Mouse (Mus musculus) lung, embryonic 14.5 days (tissue): ENCODE results near the gene Ddx19b. TPM values are rescaled to one million over a fixed set of nuclear protein-coding genes. Genes with fewer than 3 reads are reported as not detected.
A peak's percentile ranks its signal among the peaks of the same experiment; 100 is the strongest.

Experiments
- ATAC-seq: fragments of 200-750 bp; cut with Nextera tagmentation; 2 replicates; pipeline ENCODE4 v1.8.0; 2017; ENCODE audit warnings: mild to moderate bottlenecking, moderate TSS enrichment, moderate library complexity; ENCODE audit not compliant: insufficient read depth
- DNase-seq: peaks from one replicate; pipeline ENCODE4 v3.0.0-alpha.2; 2015
- H3K27ac ChIP-seq: fragments of 300-500 bp; sonication (generic); 2 replicates; pipeline ENCODE4 v1.5.1; 2014; ENCODE audit warnings: low read depth, mild to moderate bottlenecking, moderate library complexity
- H3K27me3 ChIP-seq: fragments of 300-500 bp; sonication (generic); 2 replicates; pipeline ENCODE4 v1.6.1; 2014; ENCODE audit warnings: low read length, control low read depth; ENCODE audit not compliant: insufficient read depth
- H3K36me3 ChIP-seq: fragments of 300-500 bp; sonication (generic); 2 replicates; pipeline ENCODE4 v1.6.1; 2014; ENCODE audit warnings: control low read depth; ENCODE audit not compliant: insufficient read depth
- H3K4me1 ChIP-seq: fragments of 300-500 bp; sonication (generic); 2 replicates; pipeline ENCODE4 v1.6.1; 2014; ENCODE audit warnings: antibody characterized with exemption, control low read depth; ENCODE audit not compliant: insufficient read depth
- H3K4me2 ChIP-seq: fragments of 300-500 bp; sonication (generic); 2 replicates; pipeline ENCODE4 v1.6.1; 2014; ENCODE audit warnings: mild to moderate bottlenecking
- H3K4me3 ChIP-seq: fragments of 300-500 bp; sonication (generic); 2 replicates; pipeline ENCODE4 v1.5.1; 2014; ENCODE audit warnings: low read depth, low read length
- H3K9ac ChIP-seq: fragments of 300-500 bp; sonication (generic); 2 replicates; pipeline ENCODE4 v1.6.1; 2014
- H3K9me3 ChIP-seq: fragments of 300-500 bp; sonication (generic); 2 replicates; pipeline ENCODE4 v1.6.1; 2016; ENCODE audit warnings: low read depth, low read length, control low read depth
- CTCF ChIP-seq: IDR thresholded peaks from 2 replicates; pipeline ENCODE4 v1.5.1; 2016; ENCODE audit warnings: antibody characterized with exemption, low read depth
- WGBS: fragments of 180-500 bp; shearing (Covaris S2); extraction: QIAGEN DNeasy Blood & Tissue Kit; methylation state at CpG from one replicate; pipeline ENCODE4 v1.1.7; 2014; 5-methylcytosine and 5-hydroxymethylcytosine counted together
- polyA plus RNA-seq: library from polyadenylated mRNA; unstranded; fragments of >200 nt; fragmentation: Nextera tagmentation; extraction: Ambion mirVana; gene quantifications from 2 replicates; pipeline ENCODE4 v1.2.1, GENCODE M21; 2014

Gene Ddx19b
- polyA plus RNA-seq, 1 experiment from 2014 or later, result 7.2 TPM

- H3K27ac ChIP-seq, result 0 out of 2 replicates have a peak overlapping the region, but pooled peaks have one; percentile 15
- H3K4me3 ChIP-seq, result peak overlapping the region; percentile 43
- no peak for TF ChIP-seq CTCF
- ATAC-seq (peak; percentile 95), DNase-seq (peak; percentile 96)
- 7% methylated on average over 45 of the region's 45 CpGs for WGBS
- H3K4me1 ChIP-seq, result no peaks in the 10 kb centered on the region
- no peaks in the 10 kb centered on the region for H3K27me3 ChIP-seq
- H3K36me3 ChIP-seq, result peaks cover 31% of the 10 kb centered on the region
- H3K9ac ChIP-seq, result peak overlapping the region; percentile 58
- H3K9me3 ChIP-seq, result no peaks in the 10 kb centered on the region
- peak overlapping the region; percentile 86 for H3K4me2 ChIP-seq
These were observed 61.4 kb downstream of the Ddx19b start for GRCm38 (mm10) chr8:110969910-110970770.

DNA sequence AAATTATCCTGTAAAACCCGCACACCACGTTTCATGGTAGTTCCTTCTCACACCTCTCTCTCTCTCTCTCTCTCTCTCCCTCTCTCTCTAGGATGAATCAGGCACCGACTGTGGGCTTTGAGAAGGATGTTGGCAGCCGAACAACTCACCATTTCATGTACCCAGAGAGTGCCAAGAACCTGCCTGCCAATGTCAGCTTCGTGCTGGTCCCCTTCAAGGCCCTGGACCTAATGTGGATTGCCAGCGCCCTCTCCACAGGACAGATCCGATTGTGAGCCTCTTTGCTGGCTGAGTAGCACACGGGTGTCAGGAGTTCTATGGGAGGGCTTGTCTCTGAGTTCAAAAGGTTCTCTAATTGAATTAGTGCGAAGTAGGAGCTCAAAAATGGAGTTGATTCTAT lies 64.2 kb downstream of the Ddx19b start:
- ATAC-seq (no peak), DNase-seq (no peak)
- no peak for TF ChIP-seq CTCF
- no peaks in the 10 kb centered on the region for H3K4me1 ChIP-seq
- H3K27ac ChIP-seq, result no peak overlapping the region
- H3K9ac ChIP-seq, result no peak overlapping the region
- 77% methylated on average over 9 of the region's 9 CpGs for WGBS
- no peak overlapping the region for H3K4me2 ChIP-seq
- H3K36me3 ChIP-seq, result peaks cover 14% of the 10 kb centered on the region; the same call in 1 of the 2 replicates
- no peak overlapping the region for H3K4me3 ChIP-seq
- no peaks in the 10 kb centered on the region for H3K9me3 ChIP-seq
- no peaks in the 10 kb centered on the region for H3K27me3 ChIP-seq

DNA sequence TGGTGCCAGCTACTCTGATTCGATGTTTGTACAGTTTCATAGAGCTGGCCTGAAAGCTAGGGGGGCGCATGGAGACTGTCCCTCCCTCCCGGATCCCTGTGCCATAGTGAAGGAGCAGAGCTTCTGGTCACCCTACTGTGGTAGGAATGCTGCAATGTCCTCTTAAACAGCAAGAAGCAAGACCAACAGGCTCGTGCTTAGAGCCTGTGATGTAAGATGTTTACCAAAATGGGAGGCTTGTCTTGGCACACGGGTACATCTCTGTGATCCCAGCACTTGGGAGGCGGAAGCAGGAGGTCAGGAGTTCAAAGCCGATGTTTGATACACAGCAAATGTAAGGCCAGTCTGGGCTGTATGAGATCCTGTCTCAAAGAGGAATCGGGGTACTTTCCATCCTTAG lies 65.0 kb downstream of the Ddx19b start:
- DNase-seq, result no peak
- Histone ChIP-seq H3K27ac (no peak overlapping the region), H3K9ac (no peak overlapping the region), H3K4me3 (no peak overlapping the region), H3K4me2 (no peak overlapping the region), H3K27me3 (no peaks in the 10 kb centered on the region), H3K4me1 (no peaks in the 10 kb centered on the region), H3K36me3 (peaks cover 22% of the 10 kb centered on the region; the same call in 1 of the 2 replicates), H3K9me3 (no peaks in the 10 kb centered on the region)
- TF ChIP-seq CTCF, result no peak
- no peak for ATAC-seq
- WGBS, result 80% methylated on average over 8 of the region's 8 CpGs

DNA sequence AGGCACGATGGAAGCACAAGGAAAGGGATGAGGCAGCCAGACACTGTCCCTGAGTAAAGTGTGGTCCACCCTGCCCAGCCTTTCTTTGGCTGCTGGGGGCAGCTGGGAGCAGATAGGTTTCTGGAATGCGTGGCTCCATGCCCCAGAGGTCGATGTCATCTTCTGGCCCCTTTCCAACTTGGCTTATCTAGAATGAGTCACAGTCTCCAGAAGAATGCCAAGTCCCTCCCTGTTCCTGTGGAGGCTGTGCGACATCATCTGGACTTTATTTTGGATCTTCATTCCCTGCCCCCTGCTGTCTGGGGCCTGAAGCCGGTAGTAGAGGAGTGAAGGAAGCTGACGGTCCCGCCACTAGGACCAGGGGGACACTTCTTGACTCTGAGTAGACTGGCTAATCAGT lies 66.0 kb downstream of the Ddx19b start:
- peak; percentile 25; the same call in 1 of the 2 replicates for ATAC-seq
- Histone ChIP-seq H3K4me3 (no peak overlapping the region), H3K27me3 (no peaks in the 10 kb centered on the region), H3K4me1 (no peaks in the 10 kb centered on the region), H3K4me2 (no peak overlapping the region), H3K27ac (no peak overlapping the region), H3K36me3 (peaks cover 22% of the 10 kb centered on the region; the same call in 1 of the 2 replicates), H3K9me3 (no peaks in the 10 kb centered on the region), H3K9ac (no peak overlapping the region)
- peak; percentile 27 for TF ChIP-seq CTCF
- DNase-seq, result peak; percentile 87
- WGBS, result 35% methylated on average over 7 of the region's 7 CpGs

DNA sequence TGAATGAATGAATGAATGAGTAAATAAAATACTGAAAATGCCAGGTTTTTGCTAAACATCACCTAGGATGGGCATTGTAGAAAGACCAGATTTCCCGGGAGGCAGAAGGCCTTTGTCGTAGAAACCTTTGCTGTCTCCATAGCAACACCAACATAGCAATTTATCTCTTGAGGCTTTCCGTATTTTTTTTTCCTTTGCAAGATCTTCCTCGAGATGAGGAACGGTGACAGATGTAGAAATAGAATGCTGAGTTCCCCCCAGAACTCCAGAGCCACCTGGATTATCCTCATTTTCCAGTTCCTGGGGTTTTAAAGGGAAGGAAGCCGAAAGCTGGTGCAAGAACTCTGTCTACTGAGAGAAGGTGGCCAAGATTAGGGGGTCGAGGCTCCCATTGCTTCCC lies 66.9 kb downstream of the Ddx19b start:
- no peaks in the 10 kb centered on the region for H3K9me3 ChIP-seq
- H3K27ac ChIP-seq, result no peak overlapping the region
- H3K9ac ChIP-seq, result no peak overlapping the region
- DNase-seq, result no peak
- no peak for TF ChIP-seq CTCF
- H3K27me3 ChIP-seq, result no peaks in the 10 kb centered on the region
- H3K4me3 ChIP-seq, result no peak overlapping the region
- ATAC-seq, result no peak
- WGBS, result 72% methylated on average over 7 of the region's 7 CpGs
- H3K4me2 ChIP-seq, result no peak overlapping the region
- H3K36me3 ChIP-seq, result peaks cover 24% of the 10 kb centered on the region; the same call in 1 of the 2 replicates
- no peaks in the 10 kb centered on the region for H3K4me1 ChIP-seq

DNA sequence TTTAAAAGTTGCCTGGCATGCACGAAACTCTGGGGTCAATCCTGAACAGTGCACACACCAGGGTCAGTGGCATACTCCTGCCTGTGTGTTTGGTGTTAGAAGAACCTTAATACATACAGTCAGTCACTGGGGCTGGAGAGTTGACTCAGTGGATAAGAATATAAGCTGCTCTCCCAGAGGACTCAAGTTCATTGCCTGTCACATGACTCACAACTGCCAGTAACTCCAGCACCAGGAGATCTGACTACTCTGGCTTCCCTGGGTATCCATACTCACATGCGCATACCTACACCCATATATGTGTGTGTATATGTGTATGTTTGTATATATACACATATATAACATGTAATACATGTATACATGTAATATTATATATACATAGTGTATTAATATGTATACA lies 68.5 kb downstream of the Ddx19b start:
- H3K4me1 ChIP-seq, result no peaks in the 10 kb centered on the region
- H3K9me3 ChIP-seq, result no peaks in the 10 kb centered on the region
- no peak overlapping the region for H3K4me3 ChIP-seq
- no peak overlapping the region for H3K9ac ChIP-seq
- no peak for TF ChIP-seq CTCF
- ATAC-seq, result no peak
- H3K27ac ChIP-seq, result no peak overlapping the region
- DNase-seq, result no peak
- no peak overlapping the region for H3K4me2 ChIP-seq
- 89% methylated on average over 2 of the region's 2 CpGs for WGBS
- peaks cover 36% of the 10 kb centered on the region for H3K36me3 ChIP-seq
- no peaks in the 10 kb centered on the region for H3K27me3 ChIP-seq

GRCm38 (mm10) chr8:110959906-110960305 lies 71.6 kb downstream of the Ddx19b start:
- WGBS, result 90% methylated on average over 6 of the region's 6 CpGs
- Histone ChIP-seq H3K27ac (no peak overlapping the region), H3K4me3 (no peak overlapping the region), H3K27me3 (no peaks in the 10 kb centered on the region), H3K4me2 (no peak overlapping the region), H3K9ac (no peak overlapping the region), H3K36me3 (peaks cover 46% of the 10 kb centered on the region), H3K9me3 (no peaks in the 10 kb centered on the region), H3K4me1 (no peaks in the 10 kb centered on the region)
- no peak for TF ChIP-seq CTCF
- DNase-seq (no peak), ATAC-seq (no peak)
